Mouse (Mus musculus) forebrain, embryonic 14.5 days (tissue): ENCODE data around the gene Sept5. TPM values are rescaled to one million over a fixed set of nuclear protein-coding genes. Genes with fewer than 3 reads are reported as not detected.

ENCODE experiments used
- ATAC-seq: fragments of 200-750 bp; cut with Nextera tagmentation; 2 replicates; pipeline ENCODE4 v1.8.0; 2017; ENCODE audit warnings: mild to moderate bottlenecking, moderate library complexity
- DNase-seq: peaks from one replicate; pipeline ENCODE4 v3.0.0-alpha.2; 2015; ENCODE audit warnings: low spot score
- H3K27ac ChIP-seq: fragments of 300-500 bp; sonication (generic); 2 replicates; pipeline ENCODE4 v1.5.1; 2014; ENCODE audit warnings: low read depth, mild to moderate bottlenecking, control low read depth, low read length, moderate library complexity
- H3K27me3 ChIP-seq: fragments of 300-500 bp; sonication (generic); replicated peaks from 2 replicates; pipeline ENCODE4 v1.6.1; 2014; ENCODE audit warnings: low read length, control low read depth, mixed read lengths; ENCODE audit not compliant: control insufficient read depth, insufficient read depth
- H3K36me3 ChIP-seq: fragments of 300-500 bp; sonication (generic); 2 replicates; pipeline ENCODE4 v1.6.1; 2014; ENCODE audit warnings: low read length, control low read depth; ENCODE audit not compliant: control insufficient read depth, insufficient read depth
- H3K4me1 ChIP-seq: fragments of 300-500 bp; sonication (generic); 2 replicates; pipeline ENCODE4 v1.6.1; 2014; ENCODE audit warnings: antibody characterized with exemption, low read length, control low read depth; ENCODE audit not compliant: control insufficient read depth, insufficient read depth
- H3K4me2 ChIP-seq: fragments of 300-500 bp; sonication (generic); 2 replicates; pipeline ENCODE4 v1.6.1; 2014; ENCODE audit warnings: mild to moderate bottlenecking, control low read depth, low read length
- H3K4me3 ChIP-seq: fragments of 300-500 bp; sonication (generic); 2 replicates; pipeline ENCODE4 v1.5.1; 2014; ENCODE audit warnings: low read depth, low read length, control low read depth
- H3K9ac ChIP-seq: fragments of 300-500 bp; sonication (generic); 2 replicates; pipeline ENCODE4 v1.6.1; 2014; ENCODE audit warnings: mild to moderate bottlenecking, low read length, control low read depth, moderate library complexity
- H3K9me3 ChIP-seq: fragments of 300-500 bp; sonication (generic); replicated peaks from 2 replicates; pipeline ENCODE4 v1.6.1; 2016; ENCODE audit warnings: low read length, control low read depth, mixed read lengths; ENCODE audit not compliant: control insufficient read depth
- WGBS: fragments of 180-500 bp; shearing (Covaris S2); extraction: QIAGEN DNeasy Blood & Tissue Kit; methylation state at CpG from one replicate; pipeline ENCODE4 v1.1.7; 2014; 5-methylcytosine and 5-hydroxymethylcytosine counted together
- polyA plus RNA-seq: library from polyadenylated mRNA; unstranded; fragments of >200 nt; fragmentation: Nextera tagmentation; extraction: Ambion mirVana; gene quantifications from 2 replicates; pipeline ENCODE4 v1.2.1, GENCODE M21; 2014

The Sept5 gene
- polyA plus RNA-seq, 1 experiment from 2014 or later = 138 TPM

DNA sequence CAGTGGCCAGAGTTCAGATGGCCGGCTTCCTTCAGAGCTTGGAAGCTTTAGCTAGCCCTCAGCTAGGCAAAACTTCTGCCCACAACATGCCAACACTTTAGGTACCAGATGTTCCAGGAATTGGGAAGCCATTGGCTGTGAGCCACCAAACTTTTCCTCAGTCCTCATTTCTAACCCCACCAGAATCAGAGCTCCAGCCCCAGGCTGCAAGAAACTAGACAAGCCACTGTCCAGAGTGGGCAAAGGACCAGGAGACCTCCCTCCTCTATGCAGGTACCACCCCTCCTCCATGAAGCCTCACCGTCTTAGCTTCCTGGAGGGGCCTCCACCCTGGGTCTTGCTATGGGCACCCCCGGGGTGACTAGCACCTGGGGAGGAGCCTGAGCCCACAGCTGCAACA, 2.6 kb downstream of the Sept5 start:
- peaks cover 49% of the 10 kb centered on the region for H3K27me3 ChIP-seq
- peak overlapping the region; percentile 84 for H3K4me3 ChIP-seq
- H3K36me3 ChIP-seq = peaks cover 34% of the 10 kb centered on the region
- H3K9me3 ChIP-seq = no peaks in the 10 kb centered on the region
- DNase-seq (no peak), ATAC-seq (no peak)
- H3K4me1 ChIP-seq = peaks cover 28% of the 10 kb centered on the region
- 51% methylated on average over 3 of the region's 3 CpGs for WGBS
- peak overlapping the region; percentile 79 for H3K4me2 ChIP-seq
- no peak overlapping the region for H3K27ac ChIP-seq
- no peak overlapping the region for H3K9ac ChIP-seq

DNA sequence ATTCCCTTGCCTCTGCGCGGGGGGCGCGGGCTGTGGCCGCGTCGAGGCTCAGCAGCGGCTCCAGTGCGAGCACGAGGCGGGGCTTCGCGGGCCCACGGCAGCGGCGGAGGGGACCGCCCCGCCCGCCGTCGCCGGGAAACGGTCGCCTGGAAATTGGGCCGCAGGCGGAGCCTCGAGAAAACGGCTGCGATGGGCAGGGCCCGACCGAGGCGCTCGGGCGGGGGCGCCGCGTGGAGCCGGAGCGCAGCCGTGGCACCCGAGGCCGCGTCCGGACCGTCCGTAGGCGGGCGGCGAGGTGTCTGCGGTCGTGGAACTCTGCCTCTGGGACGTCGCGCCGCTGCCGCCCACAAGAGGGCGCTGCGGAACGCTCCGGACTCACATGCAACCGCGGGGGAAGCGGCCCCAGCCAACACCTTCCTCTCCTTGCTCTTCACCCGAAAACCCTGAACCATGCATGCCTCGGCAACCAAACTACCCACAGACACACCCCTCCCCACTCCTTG, 3.3 kb downstream of the Sept5 start, which contains the start of gene Gm49601:
Gm49601 (minus strand) TSS at position 52 of the 503 bp plus-strand sequence.
- WGBS = under 1% methylated on average over 55 of the region's 65 CpGs
- peak within 1 kb of the TSS; percentile 84 for H3K4me3 ChIP-seq
- ATAC-seq (peak; percentile 47), DNase-seq (peak; percentile 76)
- H3K36me3 ChIP-seq = peaks cover 41% of the 10 kb centered on the region
- H3K4me1 ChIP-seq = peaks cover 28% of the 10 kb centered on the region
- peak within 1 kb of the TSS; percentile 65 for H3K9ac ChIP-seq
- no peaks in the 10 kb centered on the region for H3K9me3 ChIP-seq
- no peak within 1 kb of the TSS for H3K27ac ChIP-seq
- peaks cover 56% of the 10 kb centered on the region for H3K27me3 ChIP-seq
- peak within 1 kb of the TSS; percentile 79 for H3K4me2 ChIP-seq

DNA sequence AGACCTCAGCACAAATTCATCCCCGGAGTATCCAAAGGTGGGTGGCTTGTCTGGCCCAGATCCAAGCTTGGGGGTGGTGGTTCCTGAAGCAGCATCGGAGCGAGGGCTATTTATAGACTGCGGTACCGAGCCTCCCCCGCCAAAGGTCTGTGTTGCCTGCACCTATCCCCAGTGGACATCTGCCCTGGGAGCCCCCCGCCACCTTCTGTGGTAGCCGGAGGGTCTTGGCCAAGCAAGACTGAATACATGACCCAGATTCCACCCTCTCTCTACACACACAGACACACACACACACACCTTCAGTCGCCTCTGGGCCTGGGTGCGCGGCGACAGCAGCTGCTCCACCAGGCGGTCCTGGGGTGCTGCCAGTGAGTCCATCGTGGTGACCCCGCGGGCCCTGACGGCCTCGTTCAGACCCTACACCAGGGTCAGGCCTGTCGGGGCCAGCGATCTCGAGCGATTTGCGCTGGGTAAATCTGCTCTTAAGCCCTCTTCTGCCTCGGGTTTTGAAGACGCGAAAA, 3.9 kb downstream of the Sept5 start:
- ATAC-seq (0 out of 2 replicates have a peak, but pooled peaks have one; percentile 0), DNase-seq (no peak)
- 14% methylated on average over 26 of the region's 26 CpGs for WGBS
- H3K9ac ChIP-seq = peak overlapping the region; percentile 65
- peaks cover 41% of the 10 kb centered on the region for H3K36me3 ChIP-seq
- H3K9me3 ChIP-seq = no peaks in the 10 kb centered on the region
- peak overlapping the region; percentile 79 for H3K4me2 ChIP-seq
- peaks cover 32% of the 10 kb centered on the region for H3K4me1 ChIP-seq
- H3K27me3 ChIP-seq = peaks cover 62% of the 10 kb centered on the region
- no peak overlapping the region for H3K27ac ChIP-seq
- H3K4me3 ChIP-seq = peak overlapping the region; percentile 84

DNA sequence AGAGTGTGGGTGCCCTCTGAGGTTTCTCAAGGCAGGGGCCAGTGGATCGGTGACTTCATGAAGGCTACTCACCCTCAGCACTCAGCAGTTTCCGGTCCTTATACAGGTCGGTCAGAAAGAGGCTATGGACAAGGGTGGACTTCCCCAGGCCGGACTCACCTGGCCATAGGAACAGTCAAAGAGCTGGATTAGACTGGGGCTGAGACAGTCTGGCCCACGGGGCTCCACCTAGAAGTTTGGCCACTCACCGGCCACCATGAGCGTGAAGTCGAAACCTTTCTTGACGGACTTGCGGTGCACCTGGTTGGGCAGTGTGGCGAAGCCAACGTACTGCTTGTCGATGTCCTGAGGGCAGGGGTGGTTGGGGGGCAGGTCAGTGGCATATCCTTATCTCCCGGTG, 4.7 kb downstream of the Sept5 start:
- Histone ChIP-seq H3K4me2 (no peak overlapping the region), H3K4me3 (no peak overlapping the region), H3K9me3 (no peaks in the 10 kb centered on the region), H3K27me3 (peaks cover 69% of the 10 kb centered on the region), H3K27ac (no peak overlapping the region), H3K9ac (no peak overlapping the region), H3K4me1 (peaks cover 35% of the 10 kb centered on the region), H3K36me3 (peaks cover 41% of the 10 kb centered on the region)
- no peak for DNase-seq
- no peak for ATAC-seq
- WGBS = 45% methylated on average over 14 of the region's 14 CpGs

DNA sequence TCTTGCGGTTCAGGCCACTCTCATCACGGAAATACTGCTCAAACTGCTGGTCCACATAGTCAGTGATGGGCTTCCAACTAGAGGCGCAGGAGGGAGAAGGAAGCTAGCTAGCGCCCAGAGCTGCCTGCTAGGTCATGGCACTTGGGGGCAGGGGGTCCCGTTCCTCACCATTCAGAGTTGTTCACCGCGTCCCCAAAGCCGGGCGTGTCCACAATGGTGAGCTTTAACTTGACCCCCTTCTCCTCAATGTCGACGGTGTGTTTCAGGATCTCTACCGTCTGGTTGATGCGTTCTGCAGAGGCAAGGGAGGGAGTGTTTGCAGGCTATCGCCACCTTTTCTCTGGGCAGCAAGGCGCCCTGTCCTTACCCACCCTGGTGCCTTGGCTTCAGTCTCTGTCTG, 5.1 kb downstream of the Sept5 start:
- H3K4me2 ChIP-seq = no peak overlapping the region
- H3K36me3 ChIP-seq = peaks cover 46% of the 10 kb centered on the region
- DNase-seq (no peak), ATAC-seq (no peak)
- H3K9ac ChIP-seq = no peak overlapping the region
- no peak overlapping the region for H3K4me3 ChIP-seq
- peaks cover 35% of the 10 kb centered on the region for H3K4me1 ChIP-seq
- WGBS = 30% methylated on average over 15 of the region's 15 CpGs
- no peaks in the 10 kb centered on the region for H3K9me3 ChIP-seq
- H3K27ac ChIP-seq = no peak overlapping the region
- H3K27me3 ChIP-seq = peaks cover 74% of the 10 kb centered on the region

DNA sequence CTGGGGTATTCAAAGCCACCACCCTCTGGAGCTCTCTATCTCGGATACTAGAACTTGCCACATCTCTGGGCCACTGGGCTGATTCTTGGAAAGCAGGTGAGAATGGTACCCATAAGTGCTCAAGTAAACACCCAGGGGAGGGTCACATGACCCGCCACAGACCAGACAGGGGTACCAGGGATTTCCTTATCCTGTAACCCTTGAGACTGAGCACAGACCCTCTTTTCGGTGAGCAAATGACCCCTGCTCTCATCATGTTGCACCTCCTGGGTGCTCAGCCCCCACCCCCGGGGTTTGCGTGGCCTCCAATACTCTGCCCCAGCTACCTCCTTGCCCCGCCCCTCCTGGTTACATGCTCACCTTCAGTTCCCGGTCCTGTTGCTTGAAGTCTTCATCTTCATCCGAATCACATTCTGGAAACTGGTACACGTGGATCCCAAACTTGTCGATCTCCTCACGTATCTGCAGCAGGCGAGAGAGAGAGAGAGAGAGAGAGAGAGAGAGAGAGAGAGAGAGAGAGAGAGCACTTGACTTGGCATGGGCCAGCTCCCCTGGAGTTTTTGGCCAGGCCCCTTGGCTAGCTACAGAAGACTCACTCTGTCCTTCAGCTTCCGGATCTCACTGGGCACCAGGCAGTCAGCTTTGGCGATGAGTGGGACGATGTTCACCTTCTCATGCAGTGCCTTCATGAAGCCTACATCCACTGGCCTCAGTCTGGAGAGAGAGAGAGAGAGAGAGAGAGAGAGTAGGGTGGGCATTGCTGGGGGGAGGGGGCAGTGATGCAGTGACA, 5.8 kb downstream of the Sept5 start:
- peaks cover 48% of the 10 kb centered on the region for H3K36me3 ChIP-seq
- H3K9me3 ChIP-seq = no peaks in the 10 kb centered on the region
- 34% methylated on average over 15 of the region's 15 CpGs for WGBS
- no peak overlapping the region for H3K4me2 ChIP-seq
- no peak overlapping the region for H3K27ac ChIP-seq
- H3K4me1 ChIP-seq = peaks cover 34% of the 10 kb centered on the region
- no peak for DNase-seq
- no peak for ATAC-seq
- peaks cover 81% of the 10 kb centered on the region for H3K27me3 ChIP-seq
- no peak overlapping the region for H3K4me3 ChIP-seq
- no peak overlapping the region for H3K9ac ChIP-seq

- H3K4me3 ChIP-seq = no peak overlapping the region
- H3K9ac ChIP-seq = no peak overlapping the region
- H3K4me1 ChIP-seq = peaks cover 27% of the 10 kb centered on the region
- WGBS = 38% methylated on average over 29 of the region's 29 CpGs
- ATAC-seq = no peak
- H3K9me3 ChIP-seq = no peaks in the 10 kb centered on the region
- DNase-seq = no peak
- no peak overlapping the region for H3K27ac ChIP-seq
- H3K36me3 ChIP-seq = peaks cover 48% of the 10 kb centered on the region
- peaks cover 89% of the 10 kb centered on the region for H3K27me3 ChIP-seq
- H3K4me2 ChIP-seq = no peak overlapping the region
These were observed 6.6 kb downstream of the Sept5 start for GRCm38 (mm10) chr16:18622916-18623750.

DNA sequence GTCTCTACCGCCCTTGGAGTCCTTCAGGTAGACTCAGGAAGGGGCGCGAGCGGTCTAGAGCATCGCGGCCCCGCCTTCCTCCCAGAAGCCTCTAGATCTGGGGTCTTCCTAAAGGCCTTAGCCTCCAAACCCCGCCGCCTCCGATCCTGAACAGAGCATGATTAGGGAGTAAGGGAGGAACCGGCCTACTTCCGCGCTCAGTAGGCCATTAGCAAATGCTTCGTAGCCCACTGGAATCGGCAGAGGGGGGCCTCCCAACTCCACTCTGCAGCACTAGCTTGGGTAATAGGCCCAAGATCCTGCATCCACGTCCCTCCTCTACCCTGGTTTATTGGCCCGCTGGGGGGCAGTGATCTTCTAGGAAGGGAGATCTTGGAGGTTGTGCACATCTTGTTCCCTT, 7.7 kb downstream of the Sept5 start, which contains the start of gene Gp1bb:
Gp1bb (minus strand) TSS at position 385 of the 400 bp plus-strand sequence.
- peaks cover 89% of the 10 kb centered on the region for H3K27me3 ChIP-seq
- peak within 1 kb of the TSS; percentile 46 for H3K9ac ChIP-seq
- peaks cover 48% of the 10 kb centered on the region for H3K36me3 ChIP-seq
- DNase-seq (no peak), ATAC-seq (no peak)
- H3K4me2 ChIP-seq = peak within 1 kb of the TSS; percentile 69
- peak within 1 kb of the TSS; percentile 31; the same call in 1 of the 2 replicates for H3K4me3 ChIP-seq
- H3K27ac ChIP-seq = no peak within 1 kb of the TSS
- 11% methylated on average over 17 of the region's 17 CpGs for WGBS
- H3K9me3 ChIP-seq = no peaks in the 10 kb centered on the region
- peaks cover 18% of the 10 kb centered on the region for H3K4me1 ChIP-seq
